Mouse (Mus musculus): ENCODE results near the gene Lpcat3. TPM values are rescaled to one million over a fixed set of nuclear protein-coding genes. Genes with fewer than 3 reads are reported as not detected.

Gene Lpcat3
- polyA plus RNA-seq, 1 experiment from 2014 or later = 195 TPM

DNA sequence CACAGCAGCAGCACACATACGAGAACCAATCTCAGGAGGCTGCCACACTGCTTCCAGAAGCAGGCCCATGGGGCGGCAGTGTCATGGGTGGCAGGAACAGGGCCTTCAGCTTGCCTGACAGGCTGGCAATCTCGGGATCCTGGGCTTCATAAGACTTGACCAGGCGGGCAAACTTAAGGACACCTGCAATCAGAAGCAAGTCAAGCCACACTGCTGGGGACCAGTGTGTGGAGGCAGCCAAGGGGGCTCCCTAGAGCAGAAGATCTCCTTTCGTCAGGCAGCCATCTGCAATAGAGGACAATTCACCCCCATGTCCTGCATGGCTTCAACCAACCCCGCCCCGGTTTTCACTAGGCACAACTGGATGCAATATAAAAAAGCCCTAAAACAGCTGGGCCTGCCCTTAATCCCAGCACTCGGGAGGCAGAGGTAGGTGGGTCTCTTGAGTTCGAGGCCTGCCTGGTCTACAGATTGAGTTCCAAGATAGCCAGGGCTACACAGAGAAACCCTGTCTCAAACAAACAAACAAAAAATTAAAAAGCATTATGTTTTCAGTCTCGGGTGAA lies 76.5 kb downstream of the Lpcat3 start:
- no peak overlapping the region for H3K4me3 ChIP-seq (ENCODE audit: low read length)
- H3K4me1 ChIP-seq (ENCODE audit: control insufficient read depth, insufficient read depth, low read length) = peaks cover 20% of the 10 kb centered on the region
- peak overlapping the region; percentile 99 for H3K27ac ChIP-seq (ENCODE audit: low read length)
- peak overlapping the region; percentile 45 for H3K4me2 ChIP-seq (ENCODE audit: low read depth, low read length)
- H3K27me3 ChIP-seq (replicated peaks; ENCODE audit: control insufficient read depth, insufficient read depth, low read length) = no peaks in the 10 kb centered on the region
- peaks cover 8% of the 10 kb centered on the region; the same call in 1 of the 2 replicates for H3K36me3 ChIP-seq (ENCODE audit: control insufficient read depth, insufficient read depth, low read length)
- no peak for ATAC-seq
- WGBS = 79% methylated on average over 10 of the region's 10 CpGs
- H3K9ac ChIP-seq (ENCODE audit: low read depth, low read length) = peak overlapping the region; percentile 55
- H3K9me3 ChIP-seq (ENCODE audit: control insufficient read depth, low read length) = no peaks in the 10 kb centered on the region

DNA sequence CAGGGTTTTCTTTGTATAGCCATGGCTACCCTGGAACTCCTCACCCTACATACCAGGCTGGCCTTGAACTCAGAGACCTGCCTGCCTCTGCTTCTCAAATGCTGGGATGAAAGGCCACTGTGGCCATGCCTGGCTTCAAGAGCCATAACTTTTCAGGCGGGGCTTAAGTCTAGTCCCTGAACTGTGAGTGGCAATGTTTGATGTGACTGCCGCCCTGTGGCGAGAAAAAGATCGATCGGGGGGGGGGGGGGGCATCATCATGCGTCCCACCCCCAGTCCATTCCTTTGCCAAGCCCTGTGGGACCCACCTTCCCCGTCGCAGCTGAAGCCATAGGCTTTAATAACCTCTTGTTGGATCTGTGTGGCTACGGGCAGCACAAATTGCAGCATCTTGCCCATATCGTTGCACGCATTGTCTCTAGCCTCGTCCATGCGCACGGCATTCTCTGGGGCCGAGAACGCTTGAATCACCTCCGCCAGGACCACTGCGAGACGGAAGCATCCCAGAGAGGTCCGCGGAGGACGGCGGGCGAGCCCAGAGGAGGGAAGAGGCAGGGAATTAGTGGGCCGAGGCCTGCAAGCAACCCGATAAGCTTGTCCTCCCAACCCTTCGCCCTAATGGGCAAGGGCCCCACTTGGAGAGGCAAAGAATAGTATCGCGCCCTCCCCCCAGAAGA lies 77.5 kb downstream of the Lpcat3 start:
- H3K4me1 ChIP-seq (ENCODE audit: control insufficient read depth, insufficient read depth, low read length) = peaks cover 26% of the 10 kb centered on the region
- no peaks in the 10 kb centered on the region for H3K27me3 ChIP-seq (replicated peaks; ENCODE audit: control insufficient read depth, insufficient read depth, low read length)
- H3K9ac ChIP-seq (ENCODE audit: low read depth, low read length) = peak overlapping the region; percentile 69
- peak overlapping the region; percentile 55 for H3K4me3 ChIP-seq (ENCODE audit: low read length)
- H3K36me3 ChIP-seq (ENCODE audit: control insufficient read depth, insufficient read depth, low read length) = peaks cover 8% of the 10 kb centered on the region; the same call in 1 of the 2 replicates
- WGBS = 1% methylated on average over 29 of the region's 29 CpGs
- peak overlapping the region; percentile 99 for H3K27ac ChIP-seq (ENCODE audit: low read length)
- ATAC-seq = peak; percentile 14
- peak overlapping the region; percentile 68 for H3K4me2 ChIP-seq (ENCODE audit: low read depth, low read length)
- no peaks in the 10 kb centered on the region for H3K9me3 ChIP-seq (ENCODE audit: control insufficient read depth, low read length)

DNA sequence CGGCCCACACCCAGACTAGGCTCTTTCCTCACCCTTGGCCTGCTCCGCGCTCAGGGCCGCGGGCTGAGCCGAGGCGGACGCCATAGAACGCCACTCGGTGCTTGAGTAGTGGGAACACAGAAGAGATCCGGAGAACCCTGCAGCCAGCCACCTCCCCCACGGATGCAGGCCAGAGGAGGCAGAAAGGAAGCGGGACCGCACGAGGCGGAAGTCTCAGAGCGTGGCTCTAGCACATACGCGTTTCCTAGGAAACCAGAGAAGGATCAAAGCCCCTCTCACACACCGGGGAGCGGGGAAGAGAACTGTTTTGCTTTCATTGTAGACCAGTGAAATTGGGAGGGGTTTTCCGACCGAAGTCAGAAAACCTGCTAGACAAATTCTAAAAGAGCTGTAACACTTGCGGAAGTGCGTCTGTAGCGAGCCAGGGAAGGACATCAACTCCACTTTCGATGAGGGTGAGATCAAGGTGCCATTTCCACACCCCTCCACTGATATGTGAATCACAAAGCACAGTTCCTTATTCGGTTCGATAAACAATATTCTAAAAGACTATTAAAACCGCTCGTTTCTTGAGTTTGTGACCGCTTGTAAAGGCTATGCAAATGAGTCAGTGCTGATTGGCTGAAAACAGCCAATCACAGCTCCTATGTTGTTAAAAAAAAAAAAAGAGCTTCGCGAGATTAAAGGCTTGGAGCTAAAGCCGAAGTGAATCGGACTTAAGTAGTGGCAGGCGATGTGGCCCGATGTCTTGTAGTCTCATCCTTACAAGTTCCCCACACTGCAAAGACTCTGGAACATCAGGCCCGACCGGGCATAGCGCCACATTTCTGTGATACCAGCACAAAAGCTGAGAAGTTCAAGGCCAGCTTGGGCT lies 78.3 kb downstream of the Lpcat3 start, which contains the start of gene Grcc10:
Gene Grcc10 (minus strand): TSS at position 487 of the 874 bp plus-strand sequence.
- Histone ChIP-seq H3K27me3 (replicated peaks; ENCODE audit: control insufficient read depth, insufficient read depth, low read length) (no peaks in the 10 kb centered on the region), H3K9ac (ENCODE audit: low read depth, low read length) (peak within 1 kb of the TSS; percentile 69), H3K4me2 (ENCODE audit: low read depth, low read length) (peak within 1 kb of the TSS; percentile 68), H3K9me3 (ENCODE audit: control insufficient read depth, low read length) (no peaks in the 10 kb centered on the region), H3K4me3 (ENCODE audit: low read length) (peak within 1 kb of the TSS; percentile 55), H3K27ac (ENCODE audit: low read length) (peak within 1 kb of the TSS; percentile 99), H3K4me1 (ENCODE audit: control insufficient read depth, insufficient read depth, low read length) (peaks cover 29% of the 10 kb centered on the region), H3K36me3 (ENCODE audit: control insufficient read depth, insufficient read depth, low read length) (peaks cover 8% of the 10 kb centered on the region; the same call in 1 of the 2 replicates)
- peak; percentile 72 for ATAC-seq
- under 1% methylated on average over 41 of the region's 41 CpGs for WGBS

GRCm38 (mm10) chr6:124741842-124742241 lies 79.0 kb downstream of the Lpcat3 start:
- H3K4me1 ChIP-seq (ENCODE audit: control insufficient read depth, insufficient read depth, low read length) = peaks cover 36% of the 10 kb centered on the region
- H3K9ac ChIP-seq (ENCODE audit: low read depth, low read length) = peak overlapping the region; percentile 60
- H3K36me3 ChIP-seq (ENCODE audit: control insufficient read depth, insufficient read depth, low read length) = peaks cover 8% of the 10 kb centered on the region; the same call in 1 of the 2 replicates
- H3K27ac ChIP-seq (ENCODE audit: low read length) = peak overlapping the region; percentile 99
- H3K4me2 ChIP-seq (ENCODE audit: low read depth, low read length) = peak overlapping the region; percentile 68
- no peaks in the 10 kb centered on the region for H3K9me3 ChIP-seq (ENCODE audit: control insufficient read depth, low read length)
- H3K4me3 ChIP-seq (ENCODE audit: low read length) = peak overlapping the region; percentile 55
- 67% methylated on average over 3 of the region's 3 CpGs for WGBS
- no peak for ATAC-seq
- no peaks in the 10 kb centered on the region for H3K27me3 ChIP-seq (replicated peaks; ENCODE audit: control insufficient read depth, insufficient read depth, low read length)

DNA sequence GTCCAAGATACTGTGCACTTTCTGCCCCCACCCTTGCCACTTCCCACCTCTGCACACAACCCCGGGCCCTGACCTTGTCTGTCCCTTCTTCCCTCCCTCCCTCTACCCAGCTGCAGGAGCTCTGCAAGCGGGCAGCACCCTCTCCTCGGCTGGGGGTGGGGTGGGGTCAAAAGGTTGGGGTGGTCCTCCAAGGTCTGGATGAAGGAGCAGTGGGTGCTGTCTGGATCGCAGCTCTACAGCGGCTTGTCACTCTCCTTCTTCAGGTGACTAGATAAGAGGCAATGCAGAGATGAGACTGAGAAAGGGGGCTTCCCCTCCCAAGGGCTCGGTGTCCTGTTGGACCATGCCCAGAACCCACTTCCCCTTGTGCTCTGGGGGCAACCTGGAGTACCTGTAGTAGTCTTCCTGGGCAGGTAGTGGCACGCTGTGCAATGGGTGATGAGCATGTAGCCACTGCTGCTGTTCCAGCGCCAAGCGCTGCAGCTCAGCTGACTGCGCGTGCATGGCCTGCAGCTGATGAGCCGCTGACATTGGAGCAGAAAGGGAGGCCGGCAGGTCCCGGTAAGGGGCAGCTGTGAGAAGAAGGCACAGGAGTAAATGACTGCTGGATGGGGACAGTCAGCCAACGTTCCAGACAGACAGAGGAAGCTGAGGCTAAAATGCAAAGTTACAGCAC lies 80.2 kb downstream of the Lpcat3 start:
- WGBS = 90% methylated on average over 15 of the region's 15 CpGs
- ATAC-seq = no peak
- H3K4me1 ChIP-seq (ENCODE audit: control insufficient read depth, insufficient read depth, low read length) = peaks cover 37% of the 10 kb centered on the region
- no peak overlapping the region for H3K4me3 ChIP-seq (ENCODE audit: low read length)
- peak overlapping the region; percentile 4; the same call in 1 of the 2 replicates for H3K9ac ChIP-seq (ENCODE audit: low read depth, low read length)
- no peak overlapping the region for H3K4me2 ChIP-seq (ENCODE audit: low read depth, low read length)
- no peak overlapping the region for H3K27ac ChIP-seq (ENCODE audit: low read length)
- no peaks in the 10 kb centered on the region for H3K27me3 ChIP-seq (replicated peaks; ENCODE audit: control insufficient read depth, insufficient read depth, low read length)
- H3K9me3 ChIP-seq (ENCODE audit: control insufficient read depth, low read length) = no peaks in the 10 kb centered on the region
- H3K36me3 ChIP-seq (ENCODE audit: control insufficient read depth, insufficient read depth, low read length) = peaks cover 14% of the 10 kb centered on the region; the same call in 1 of the 2 replicates

DNA sequence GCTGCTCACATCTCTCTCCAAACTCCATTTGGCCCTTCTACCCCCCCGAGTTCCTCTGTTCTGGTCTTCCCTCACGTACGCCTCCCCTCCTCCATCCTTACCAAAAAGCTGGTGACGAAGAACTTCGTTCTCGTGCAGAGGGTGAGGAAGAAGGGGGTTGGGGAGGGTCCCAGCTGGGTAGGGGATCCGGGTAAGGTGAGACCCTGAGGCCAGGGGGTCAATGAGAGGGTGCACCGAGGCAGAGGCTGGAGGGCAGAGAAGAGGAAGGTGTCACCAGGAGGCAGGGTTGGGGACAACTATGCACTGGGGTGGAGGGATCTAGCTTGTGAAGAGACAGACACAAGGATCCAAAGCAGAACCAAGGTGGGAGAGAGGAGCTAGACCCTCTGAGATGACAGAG lies 80.8 kb downstream of the Lpcat3 start:
- H3K27ac ChIP-seq (ENCODE audit: low read length) = no peak overlapping the region
- H3K4me3 ChIP-seq (ENCODE audit: low read length) = no peak overlapping the region
- peaks cover 14% of the 10 kb centered on the region; the same call in 1 of the 2 replicates for H3K36me3 ChIP-seq (ENCODE audit: control insufficient read depth, insufficient read depth, low read length)
- no peak overlapping the region for H3K9ac ChIP-seq (ENCODE audit: low read depth, low read length)
- H3K4me2 ChIP-seq (ENCODE audit: low read depth, low read length) = no peak overlapping the region
- H3K27me3 ChIP-seq (replicated peaks; ENCODE audit: control insufficient read depth, insufficient read depth, low read length) = no peaks in the 10 kb centered on the region
- no peak for ATAC-seq
- no peaks in the 10 kb centered on the region for H3K9me3 ChIP-seq (ENCODE audit: control insufficient read depth, low read length)
- peaks cover 37% of the 10 kb centered on the region for H3K4me1 ChIP-seq (ENCODE audit: control insufficient read depth, insufficient read depth, low read length)
- 88% methylated on average over 8 of the region's 8 CpGs for WGBS

DNA sequence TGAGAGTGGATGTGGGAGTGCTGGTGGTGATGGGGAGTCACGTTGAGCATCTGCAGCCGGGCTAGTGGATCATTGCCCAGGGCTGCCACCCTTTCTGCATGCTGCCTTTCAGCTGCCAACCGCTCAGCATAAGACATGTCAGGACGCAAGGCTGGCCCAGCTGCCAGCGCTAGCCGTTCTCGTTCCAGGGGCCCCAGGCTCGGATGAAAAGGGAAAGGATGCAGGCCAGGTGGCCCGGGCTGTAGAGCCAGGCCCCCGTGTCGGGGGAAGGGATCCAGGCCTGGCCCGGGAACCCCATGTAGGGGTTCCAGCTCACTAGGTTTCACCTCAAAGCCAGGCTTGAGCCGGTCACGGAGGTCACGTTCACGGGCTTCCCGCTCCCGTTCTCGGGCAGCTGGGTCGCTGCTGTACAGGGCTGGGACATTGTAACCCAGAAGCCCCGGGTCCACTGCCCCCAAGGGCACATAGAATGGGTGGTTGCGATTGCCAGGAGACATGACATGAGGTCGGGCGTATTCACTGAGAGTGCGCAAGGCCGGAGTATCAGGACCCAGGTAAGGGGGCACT lies 82.0 kb downstream of the Lpcat3 start:
- Histone ChIP-seq H3K4me1 (ENCODE audit: control insufficient read depth, insufficient read depth, low read length) (peaks cover 26% of the 10 kb centered on the region), H3K9me3 (ENCODE audit: control insufficient read depth, low read length) (no peaks in the 10 kb centered on the region), H3K4me2 (ENCODE audit: low read depth, low read length) (peak overlapping the region; percentile 99), H3K27ac (ENCODE audit: low read length) (peak overlapping the region; percentile 56), H3K36me3 (ENCODE audit: control insufficient read depth, insufficient read depth, low read length) (peaks cover 20% of the 10 kb centered on the region; the same call in 1 of the 2 replicates), H3K4me3 (ENCODE audit: low read length) (peak overlapping the region; percentile 62), H3K9ac (ENCODE audit: low read depth, low read length) (peak overlapping the region; percentile 96), H3K27me3 (replicated peaks; ENCODE audit: control insufficient read depth, insufficient read depth, low read length) (no peaks in the 10 kb centered on the region)
- WGBS = 71% methylated on average over 26 of the region's 26 CpGs
- no peak for ATAC-seq

DNA sequence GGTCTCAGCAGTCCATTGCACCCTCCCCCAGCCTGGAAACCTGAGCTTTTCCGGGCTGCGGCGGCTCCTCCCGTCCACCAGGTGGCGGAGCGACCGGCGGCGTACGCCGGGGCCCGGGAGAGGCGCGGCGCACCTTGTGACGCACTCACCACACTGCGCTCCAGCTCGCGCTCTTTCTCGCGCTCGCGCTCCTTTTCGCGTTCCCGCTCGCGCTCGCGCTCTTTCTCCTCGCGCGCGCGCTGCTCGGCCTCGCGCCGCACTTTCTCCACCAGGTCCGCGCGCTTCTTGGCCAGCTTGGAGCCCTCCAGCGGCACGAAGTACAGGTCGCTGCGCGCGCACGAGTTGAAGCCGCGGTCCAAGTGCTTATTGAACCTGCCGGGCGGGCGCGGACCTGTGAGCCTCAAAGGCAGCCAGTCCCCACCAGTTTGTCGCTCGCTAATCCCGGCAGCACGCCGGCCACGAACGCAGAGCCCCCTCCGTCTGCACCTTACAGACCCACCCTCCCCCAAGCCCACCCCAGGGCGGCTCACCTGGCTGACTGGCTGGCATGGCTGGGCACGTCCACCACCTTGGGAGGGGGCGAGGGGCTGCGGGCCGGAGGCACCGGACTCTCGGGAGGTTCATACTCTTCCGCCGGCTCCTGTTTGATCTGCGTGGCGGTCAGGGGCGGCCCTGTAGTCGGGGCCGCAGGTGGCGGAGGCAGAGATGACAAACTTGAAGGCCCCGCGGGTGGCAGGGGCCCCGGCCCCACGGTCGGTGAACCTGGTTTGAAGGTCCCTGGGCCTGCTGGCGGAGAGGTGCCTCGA lies 82.9 kb downstream of the Lpcat3 start:
- peaks cover 24% of the 10 kb centered on the region for H3K4me1 ChIP-seq (ENCODE audit: control insufficient read depth, insufficient read depth, low read length)
- H3K36me3 ChIP-seq (ENCODE audit: control insufficient read depth, insufficient read depth, low read length) = peaks cover 20% of the 10 kb centered on the region; the same call in 1 of the 2 replicates
- H3K4me3 ChIP-seq (ENCODE audit: low read length) = peak overlapping the region; percentile 62
- H3K27me3 ChIP-seq (replicated peaks; ENCODE audit: control insufficient read depth, insufficient read depth, low read length) = no peaks in the 10 kb centered on the region
- H3K9ac ChIP-seq (ENCODE audit: low read depth, low read length) = peak overlapping the region; percentile 96
- 1% methylated on average over 85 of the region's 85 CpGs for WGBS
- peak; percentile 83 for ATAC-seq
- H3K27ac ChIP-seq (ENCODE audit: low read length) = peak overlapping the region; percentile 90
- H3K9me3 ChIP-seq (ENCODE audit: control insufficient read depth, low read length) = no peaks in the 10 kb centered on the region
- peak overlapping the region; percentile 99 for H3K4me2 ChIP-seq (ENCODE audit: low read depth, low read length)
